In genomic region chr4:36716411-36716810, GRCm38 (mm10) we compare ENCODE assay signal across 17 mouse cellular contexts.
"Had no signal": no experiment of that assay in that cellular context is flagged by ENCODE, and none has a peak within 500 bp of the region (broad histone marks: within the 10 kb centered on the region; RNA-seq: fewer than 3 reads in every experiment).

No protein-coding gene starts in this region.

- DNase-seq: liver, postnatal 0 days; lung, adult 2 months; lung, postnatal 14 days; lung, postnatal 36 days; right cerebral cortex, postnatal 14 days; spleen, adult 18-20 months; thymus, adult 18-20 months; thymus, postnatal 14 days; thymus, postnatal 36 days had no signal

- H3K4me1 ChIP-seq: lung, embryonic 15.5 days; megakaryocyte, embryonic 14.5 days; midbrain, embryonic 13.5 days; midbrain, embryonic 15.5 days; neural tube, embryonic 12.5 days had no signal

- H3K9me3 ChIP-seq: lung, embryonic 15.5 days; megakaryocyte, embryonic 14.5 days; midbrain, embryonic 13.5 days; midbrain, embryonic 15.5 days; neural tube, embryonic 12.5 days had no signal

- ATAC-seq: liver, postnatal 0 days; lung, postnatal 0 days; midbrain, embryonic 13.5 days; midbrain, embryonic 15.5 days had no signal

- H3K27ac ChIP-seq: lung, embryonic 15.5 days; macrophage; midbrain, embryonic 13.5 days; midbrain, embryonic 15.5 days; neural tube, embryonic 12.5 days had no signal

- H3K4me3 ChIP-seq: lung, embryonic 15.5 days; megakaryocyte, embryonic 14.5 days; midbrain, embryonic 13.5 days; midbrain, embryonic 15.5 days; neural tube, embryonic 12.5 days had no signal

- H3K4me2 ChIP-seq: lung, embryonic 15.5 days; midbrain, embryonic 11.5 days; midbrain, embryonic 13.5 days; midbrain, embryonic 15.5 days; neural tube, embryonic 12.5 days had no signal

- H3K36me3 ChIP-seq: lung, embryonic 15.5 days; midbrain, embryonic 13.5 days; midbrain, embryonic 15.5 days; neural tube, embryonic 12.5 days had no signal

- H3K9ac ChIP-seq: liver, postnatal 0 days; lung, embryonic 15.5 days; midbrain, embryonic 13.5 days; midbrain, embryonic 15.5 days; neural tube, embryonic 12.5 days had no signal

- H3K27me3 ChIP-seq: lung, embryonic 15.5 days; megakaryocyte, embryonic 14.5 days; midbrain, embryonic 13.5 days; midbrain, embryonic 15.5 days; neural tube, embryonic 12.5 days had no signal
